Mouse (Mus musculus) forebrain, embryonic 11.5 days (tissue): ENCODE measurements around the gene Gtf3c6. TPM values are rescaled to one million over a fixed set of nuclear protein-coding genes. Genes with fewer than 3 reads are reported as not detected.

Experiments used
- ATAC-seq: fragments of 200-750 bp; cut with Nextera tagmentation; replicated peaks from 2 replicates; pipeline ENCODE4 v1.8.0; 2017; ENCODE audit warnings: moderate TSS enrichment; ENCODE audit not compliant: low FRiP score
- DNase-seq: peaks from one replicate; pipeline ENCODE4 v3.0.0-alpha.2; 2017; ENCODE audit warnings: low spot score
- H3K27ac ChIP-seq: fragments of 300-500 bp; sonication (generic); 2 replicates; pipeline ENCODE4 v1.5.1; 2014; ENCODE audit warnings: low read depth, low read length
- H3K27me3 ChIP-seq: fragments of 300-500 bp; sonication (generic); 2 replicates; pipeline ENCODE4 v1.6.1; 2014; ENCODE audit warnings: mild to moderate bottlenecking, low read length, mixed read lengths; ENCODE audit not compliant: control insufficient read depth, insufficient read depth
- H3K36me3 ChIP-seq: fragments of 300-500 bp; sonication (generic); 2 replicates; pipeline ENCODE4 v1.6.1; 2014; ENCODE audit warnings: mild to moderate bottlenecking, low read length, moderate library complexity, mixed read lengths; ENCODE audit not compliant: control insufficient read depth, insufficient read depth
- H3K4me1 ChIP-seq: fragments of 300-500 bp; sonication (generic); replicated peaks from 2 replicates; pipeline ENCODE4 v1.6.1; 2014; ENCODE audit warnings: low read length, mixed read lengths; ENCODE audit not compliant: control insufficient read depth, insufficient read depth
- H3K4me2 ChIP-seq: fragments of 300-500 bp; sonication (generic); 2 replicates; pipeline ENCODE4 v1.6.1; 2014; ENCODE audit warnings: low read depth, mild to moderate bottlenecking, low read length, moderate library complexity, mixed read lengths; ENCODE audit not compliant: severe bottlenecking
- H3K4me3 ChIP-seq: fragments of 300-500 bp; sonication (generic); 2 replicates; pipeline ENCODE4 v1.5.1; 2014; ENCODE audit warnings: low read depth, low read length
- H3K9ac ChIP-seq: fragments of 300-500 bp; sonication (generic); 2 replicates; pipeline ENCODE4 v1.6.1; 2014; ENCODE audit warnings: low read length
- H3K9me3 ChIP-seq: fragments of 300-500 bp; sonication (generic); 2 replicates; pipeline ENCODE4 v1.6.1; 2016; ENCODE audit warnings: low read length, mixed read lengths; ENCODE audit not compliant: control insufficient read depth
- WGBS: fragments of 180-500 bp; shearing (Covaris S2); extraction: QIAGEN DNeasy Blood & Tissue Kit; methylation state at CpG from one replicate; pipeline ENCODE4 v1.1.7; 2014; 5-methylcytosine and 5-hydroxymethylcytosine counted together
- polyA plus RNA-seq: library from polyadenylated mRNA; unstranded; fragments of >200 nt; fragmentation: Nextera tagmentation; extraction: Ambion mirVana; gene quantifications from 2 replicates; pipeline ENCODE4 v1.2.1, GENCODE M21; 2014

Gene Gtf3c6
- polyA plus RNA-seq, 1 experiment from 2014 or later = 146 TPM

DNA sequence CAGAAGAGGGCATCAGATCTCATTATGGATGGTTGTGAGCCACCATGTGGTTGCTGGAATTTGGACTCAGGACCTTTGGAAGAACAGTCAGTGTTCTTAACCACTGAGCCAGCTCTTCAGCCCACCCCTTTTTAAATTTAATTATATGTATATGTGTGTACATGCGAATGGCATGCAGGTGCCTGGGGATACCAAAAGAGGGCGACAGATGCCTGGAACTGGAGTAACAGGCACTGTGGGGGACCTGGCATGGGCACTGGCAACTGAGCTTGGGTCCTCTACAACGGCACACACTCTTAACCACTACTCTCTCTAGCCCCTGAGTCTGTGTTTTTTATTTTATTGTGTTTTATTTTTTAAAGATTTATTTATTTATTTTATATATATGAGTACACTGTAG lies 7.0 kb upstream of the Gtf3c6 start:
- no peak for DNase-seq

GRCm38 (mm10) chr10:40263691-40264090 lies 5.8 kb upstream of the Gtf3c6 start:
- no peak for ATAC-seq
- 87% methylated on average over 4 of the region's 4 CpGs for WGBS

More for the DNA sequence above, 7.0 kb upstream of the Gtf3c6 start:
- Histone ChIP-seq H3K9ac (no peak overlapping the region), H3K27me3 (no peaks in the 10 kb centered on the region), H3K9me3 (no peaks in the 10 kb centered on the region), H3K4me1 (no peaks in the 10 kb centered on the region; the same call in 1 of the 2 replicates), H3K36me3 (no peaks in the 10 kb centered on the region), H3K27ac (no peak overlapping the region), H3K4me2 (no peak overlapping the region), H3K4me3 (no peak overlapping the region)
- WGBS = 84% methylated on average over 3 of the region's 3 CpGs
- no peak for ATAC-seq

DNA sequence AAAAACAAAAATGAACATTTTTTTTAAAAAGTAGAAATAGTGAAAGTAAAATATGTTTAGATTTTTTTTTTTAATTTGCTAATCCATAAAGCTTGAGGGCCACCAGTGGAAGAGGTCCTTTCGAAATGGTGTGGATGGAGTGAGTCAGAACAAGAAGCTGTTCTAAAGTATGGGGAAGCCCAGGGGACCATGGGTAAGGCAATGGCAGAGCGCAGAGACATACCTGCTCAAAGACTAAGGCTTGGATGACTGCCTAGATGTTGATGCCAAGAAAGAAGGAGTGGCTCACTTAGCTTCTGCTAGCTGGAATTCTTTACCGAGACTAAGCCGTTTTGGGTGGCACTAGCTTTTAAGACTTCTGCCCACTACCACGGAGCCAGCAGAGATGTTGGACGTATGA lies 4.3 kb upstream of the Gtf3c6 start:
- WGBS = 91% methylated on average over 6 of the region's 6 CpGs
- Histone ChIP-seq H3K27me3 (no peaks in the 10 kb centered on the region), H3K36me3 (no peaks in the 10 kb centered on the region), H3K4me2 (no peak overlapping the region), H3K4me1 (no peaks in the 10 kb centered on the region; the same call in 1 of the 2 replicates), H3K27ac (no peak overlapping the region), H3K4me3 (no peak overlapping the region), H3K9ac (no peak overlapping the region), H3K9me3 (no peaks in the 10 kb centered on the region)
- ATAC-seq (no peak), DNase-seq (no peak)

More at GRCm38 (mm10) chr10:40263691-40264090, 5.8 kb upstream of the Gtf3c6 start:
- Histone ChIP-seq H3K9ac (no peak overlapping the region), H3K9me3 (no peaks in the 10 kb centered on the region), H3K27me3 (no peaks in the 10 kb centered on the region), H3K4me3 (no peak overlapping the region), H3K4me1 (no peaks in the 10 kb centered on the region; the same call in 1 of the 2 replicates), H3K36me3 (no peaks in the 10 kb centered on the region), H3K27ac (no peak overlapping the region), H3K4me2 (no peak overlapping the region)
- DNase-seq = no peak

DNA sequence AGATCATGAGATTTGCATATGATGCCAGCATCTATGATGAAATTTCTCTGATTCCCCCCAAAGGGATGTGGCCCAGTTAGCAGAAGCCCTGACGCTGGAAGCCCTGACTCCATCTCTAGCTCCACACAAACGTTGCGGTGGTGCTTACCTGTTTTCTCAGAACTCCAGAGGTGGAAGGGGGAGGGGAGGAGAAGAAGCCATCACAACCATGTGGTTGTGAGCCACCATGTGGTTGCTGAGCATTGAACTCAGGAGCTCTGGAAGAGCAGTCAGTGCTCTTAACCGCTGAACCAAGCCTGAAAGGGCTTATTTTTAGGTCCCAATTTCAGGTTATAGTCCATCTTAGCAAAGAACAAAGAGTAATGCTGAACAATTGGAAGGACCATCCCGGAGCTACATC lies 2.4 kb upstream of the Gtf3c6 start:
- Histone ChIP-seq H3K9me3 (no peaks in the 10 kb centered on the region), H3K4me1 (peaks cover 2% of the 10 kb centered on the region; the same call in 1 of the 2 replicates), H3K4me2 (no peak overlapping the region), H3K9ac (no peak overlapping the region), H3K36me3 (no peaks in the 10 kb centered on the region), H3K27ac (no peak overlapping the region), H3K27me3 (no peaks in the 10 kb centered on the region), H3K4me3 (no peak overlapping the region)
- 62% methylated on average over 5 of the region's 5 CpGs for WGBS
- DNase-seq (no peak), ATAC-seq (no peak)

DNA sequence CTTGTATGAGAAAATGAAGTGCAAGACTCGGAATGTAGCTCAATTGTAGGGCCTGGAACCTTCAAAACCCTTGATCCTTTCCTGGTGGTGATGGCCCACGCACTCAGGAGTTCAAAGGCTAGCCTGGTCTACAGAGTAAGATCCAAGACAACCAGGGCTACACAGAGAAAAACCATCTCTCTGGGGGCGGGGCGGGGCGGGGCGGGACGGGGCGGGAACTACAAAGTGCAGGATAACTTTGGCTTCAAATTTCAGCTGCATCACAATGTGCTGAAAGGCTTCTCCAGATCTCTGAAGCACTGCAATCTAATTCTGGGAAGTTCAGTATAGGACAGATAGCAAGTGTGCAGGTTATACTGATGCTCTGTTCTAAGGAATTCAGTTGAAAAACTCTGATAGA lies 1.6 kb upstream of the Gtf3c6 start:
- WGBS = 29% methylated on average over 8 of the region's 8 CpGs
- Histone ChIP-seq H3K36me3 (no peaks in the 10 kb centered on the region), H3K4me3 (no peak overlapping the region), H3K9me3 (no peaks in the 10 kb centered on the region), H3K4me1 (peaks cover 2% of the 10 kb centered on the region; the same call in 1 of the 2 replicates), H3K27ac (no peak overlapping the region), H3K4me2 (no peak overlapping the region), H3K27me3 (no peaks in the 10 kb centered on the region), H3K9ac (no peak overlapping the region)
- DNase-seq = no peak
- no peak for ATAC-seq

- Histone ChIP-seq H3K4me2 (peak overlapping the region; percentile 62), H3K9ac (no peak overlapping the region), H3K9me3 (no peaks in the 10 kb centered on the region), H3K27me3 (no peaks in the 10 kb centered on the region), H3K27ac (peak overlapping the region; percentile 81), H3K4me1 (peaks cover 2% of the 10 kb centered on the region; the same call in 1 of the 2 replicates), H3K36me3 (no peaks in the 10 kb centered on the region; the same call in 1 of the 2 replicates), H3K4me3 (0 out of 2 replicates have a peak overlapping the region, but pooled peaks have one; percentile 54)
- WGBS = 7% methylated on average over 5 of the region's 5 CpGs
- 0 out of 2 replicates have a peak, but pooled peaks have one; percentile 0 for ATAC-seq
- DNase-seq = no peak
Measured at GRCm38 (mm10) chr10:40258976-40259375, 1.1 kb upstream of the Gtf3c6 start.

DNA sequence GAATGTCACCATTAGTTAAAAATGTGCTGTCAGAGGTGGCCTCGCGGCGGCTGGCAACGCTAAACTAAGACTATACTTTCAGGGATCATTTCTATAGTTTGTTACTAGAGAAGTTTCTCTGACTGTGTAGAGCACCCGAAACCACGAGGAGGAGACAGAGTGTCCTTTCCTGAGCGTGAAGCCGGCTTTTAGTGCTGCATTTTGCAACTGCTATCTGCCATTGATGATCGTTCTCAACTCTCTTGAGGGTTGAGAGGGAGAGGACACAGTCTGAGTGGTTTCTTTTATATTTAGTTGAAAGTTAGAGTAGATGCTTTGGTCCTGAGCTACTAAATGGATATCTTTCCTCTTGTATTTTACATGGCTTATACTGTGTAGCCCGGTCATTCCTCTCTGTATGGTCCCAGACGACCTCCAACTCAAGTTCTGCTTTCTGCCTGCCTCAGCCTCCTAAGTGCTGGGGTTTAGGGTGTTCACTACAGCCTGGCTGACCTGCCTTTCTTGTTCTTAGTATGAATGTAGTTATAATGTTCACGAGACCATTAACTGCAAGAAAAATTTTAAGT lies 576 bp upstream of the Gtf3c6 start:
- Histone ChIP-seq H3K36me3 (peaks cover 2% of the 10 kb centered on the region), H3K4me3 (peak overlapping the region; percentile 54), H3K4me1 (peaks cover 2% of the 10 kb centered on the region; the same call in 1 of the 2 replicates), H3K4me2 (peak overlapping the region; percentile 62), H3K9me3 (no peaks in the 10 kb centered on the region), H3K9ac (peak overlapping the region; percentile 89), H3K27me3 (no peaks in the 10 kb centered on the region), H3K27ac (peak overlapping the region; percentile 81)
- DNase-seq (peak; percentile 86), ATAC-seq (peak; percentile 71)
- under 1% methylated on average over 12 of the region's 12 CpGs for WGBS

- 3% methylated on average over 5 of the region's 5 CpGs for WGBS
- DNase-seq = peak; percentile 75
- H3K27ac ChIP-seq = peak overlapping the region; percentile 81; the same call in 1 of the 2 replicates
- peaks cover 7% of the 10 kb centered on the region for H3K36me3 ChIP-seq
- H3K4me3 ChIP-seq = peak overlapping the region; percentile 54
- peak; percentile 82 for ATAC-seq
- H3K4me1 ChIP-seq = 0 out of 2 replicates have a peak, but pooled peaks cover 2% of the 10 kb centered on the region
- no peaks in the 10 kb centered on the region for H3K27me3 ChIP-seq
- H3K9me3 ChIP-seq = no peaks in the 10 kb centered on the region
- H3K9ac ChIP-seq = peak overlapping the region; percentile 89
- peak overlapping the region; percentile 62 for H3K4me2 ChIP-seq
Measured at GRCm38 (mm10) chr10:40256716-40257115, 1.2 kb downstream of the Gtf3c6 start.

GRCm38 (mm10) chr10:40250969-40251368 lies 6.9 kb downstream of the Gtf3c6 start:
- Histone ChIP-seq H3K9me3 (no peaks in the 10 kb centered on the region), H3K36me3 (peaks cover 16% of the 10 kb centered on the region), H3K4me1 (0 out of 2 replicates have a peak, but pooled peaks cover 4% of the 10 kb centered on the region), H3K27me3 (no peaks in the 10 kb centered on the region), H3K9ac (no peak overlapping the region), H3K4me3 (no peak overlapping the region), H3K4me2 (no peak overlapping the region), H3K27ac (no peak overlapping the region)
- ATAC-seq (no peak), DNase-seq (no peak)
- WGBS = 89% methylated on average over 6 of the region's 6 CpGs
